Mouse (Mus musculus): ENCODE data around the gene Mmp21.

Gene Mmp21

DNA sequence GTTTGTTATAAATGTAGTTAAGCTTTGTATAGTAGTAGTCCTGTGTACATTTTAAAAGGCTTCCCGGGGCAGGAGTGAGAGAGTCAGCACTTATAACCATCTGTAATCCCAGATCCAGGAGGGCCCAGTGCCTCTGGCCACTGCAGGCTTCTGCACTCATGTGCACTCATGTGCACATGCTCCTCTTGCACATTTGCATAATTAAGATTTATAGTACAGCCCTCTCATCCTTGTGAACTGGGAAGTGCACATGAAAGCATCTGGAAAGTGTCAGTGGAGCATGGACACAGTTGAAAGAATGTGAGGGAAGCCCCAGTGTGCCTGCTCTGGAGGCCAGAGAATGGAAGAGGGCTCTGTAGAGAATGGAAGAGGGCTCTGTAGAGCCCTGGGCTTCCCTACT lies 17.4 kb downstream of the Mmp21 start:
- no peak for DNase-seq (ENCODE audit: low read depth, low spot score)

GRCm38 (mm10) chr7:133645716-133646115 lies 34.1 kb downstream of the Mmp21 start:
- DNase-seq (ENCODE audit: low read depth, low spot score): no peak

- DNase-seq (ENCODE audit: low read depth, low spot score): no peak
Measured at GRCm38 (mm10) chr7:133638821-133639220, 41.0 kb downstream of the Mmp21 start.

GRCm38 (mm10) chr7:133638306-133638705 lies 41.6 kb downstream of the Mmp21 start:
- DNase-seq (ENCODE audit: low read depth, low spot score): no peak

DNA sequence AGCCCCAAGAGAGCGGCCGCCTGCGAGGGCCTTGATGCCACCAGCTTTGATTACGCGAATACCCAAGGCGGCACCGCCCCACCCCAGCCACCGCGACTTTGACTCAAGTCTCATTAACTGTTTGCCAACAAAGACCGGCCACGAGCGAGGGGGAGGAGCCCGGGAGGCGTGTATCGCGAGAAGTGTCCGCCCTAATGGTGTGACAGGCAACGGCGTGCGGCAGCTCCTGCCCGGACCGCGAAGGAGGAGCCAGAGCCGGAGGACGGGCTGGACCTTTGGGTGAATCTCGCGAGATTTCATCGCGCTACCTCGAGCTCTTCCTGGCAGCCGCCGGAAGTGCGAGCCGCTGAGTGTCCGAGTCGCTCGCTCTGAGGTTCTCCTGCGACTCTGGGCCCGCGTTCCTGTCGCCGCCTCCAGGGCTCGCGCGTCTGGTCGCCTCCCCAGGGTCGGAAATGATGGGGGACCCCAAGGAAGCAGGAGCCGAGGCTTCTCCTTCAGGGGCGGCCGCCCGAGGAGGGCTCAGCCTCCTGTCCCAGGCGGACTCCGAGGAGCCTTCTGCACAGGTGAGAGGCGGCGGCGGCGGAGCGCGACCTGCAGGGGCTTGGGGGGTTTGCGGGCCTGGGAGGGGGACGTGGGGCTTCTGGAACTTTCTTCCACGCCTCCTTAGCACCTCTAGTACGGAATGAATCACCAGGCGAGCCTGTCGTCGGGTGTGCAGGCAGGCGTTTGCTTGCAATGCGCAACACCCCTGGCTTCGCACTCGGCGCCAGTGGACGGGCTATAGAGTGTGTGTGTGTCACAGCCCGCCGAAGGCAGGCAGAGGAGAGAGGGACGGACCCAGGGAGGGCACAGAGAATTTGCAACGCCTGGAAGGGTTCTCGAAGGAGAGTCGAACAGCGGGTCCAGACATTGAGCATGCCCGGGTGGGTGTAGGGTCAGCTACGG lies 42.2 kb downstream of the Mmp21 start, which contains the start of gene Edrf1:
Edrf1 (plus strand) TSS at position 183 of the 945 bp plus-strand sequence.
- DNase-seq (ENCODE audit: low read depth, low spot score): peak; percentile 99

GRCm38 (mm10) chr7:133636738-133637352 lies 43.0 kb downstream of the Mmp21 start:
- DNase-seq (ENCODE audit: low read depth, low spot score): peak; percentile 90

GRCm38 (mm10) chr7:133634932-133635650 lies 44.8 kb downstream of the Mmp21 start:
- no peak for DNase-seq (ENCODE audit: low read depth, low spot score)

GRCm38 (mm10) chr7:133632476-133632875 lies 47.4 kb downstream of the Mmp21 start:
- peak; percentile 73 for DNase-seq (ENCODE audit: low read depth, low spot score)

GRCm38 (mm10) chr7:133630821-133631220 lies 49.0 kb downstream of the Mmp21 start:
- DNase-seq (ENCODE audit: low read depth, low spot score): no peak

GRCm38 (mm10) chr7:133627184-133627936 lies 52.5 kb downstream of the Mmp21 start:
- DNase-seq (ENCODE audit: low read depth, low spot score): no peak
